Mouse (Mus musculus): ENCODE data around the gene Lpcat2.

Gene Lpcat2

DNA sequence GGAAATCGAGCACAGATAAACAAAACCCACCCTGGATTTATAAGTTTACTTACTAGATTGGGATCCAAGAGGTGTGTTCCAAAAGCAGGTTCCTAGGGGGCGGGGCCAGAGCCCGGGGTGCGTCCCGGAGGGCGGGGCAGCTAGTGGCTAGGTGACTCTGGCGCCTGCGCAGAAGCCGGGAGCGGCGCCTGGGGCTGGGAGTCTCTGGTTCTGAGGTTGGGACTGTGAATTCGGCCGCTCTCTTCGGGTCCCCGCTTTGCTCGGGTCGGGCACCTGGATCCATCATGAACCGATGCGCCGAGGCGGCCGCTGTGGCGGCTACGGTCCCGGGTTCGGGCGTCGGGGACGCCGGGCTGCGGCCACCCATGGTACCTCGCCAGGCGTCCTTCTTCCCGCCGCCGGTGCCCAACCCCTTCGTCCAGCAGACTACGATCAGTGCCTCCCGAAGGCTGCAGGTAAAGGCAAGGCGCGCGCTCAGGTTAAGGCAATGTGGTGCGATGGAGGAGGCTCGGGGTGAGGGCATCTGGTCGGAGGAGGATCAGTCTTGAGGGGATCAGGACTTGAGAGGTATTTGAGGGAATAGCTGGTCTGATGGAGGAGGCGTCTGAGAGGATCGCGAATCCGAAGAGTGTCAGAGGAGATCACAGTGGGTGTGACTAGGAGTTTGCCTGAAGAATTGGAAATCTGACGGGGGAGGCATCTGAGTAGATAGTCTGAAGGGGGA lies at the start of gene Lpcat2:
Gene Lpcat2, plus strand, starts transcription at position 169 of the 724 bp plus-strand sequence.
- peak; percentile 68 for DNase-seq (ENCODE audit: low read depth, low spot score)

DNA sequence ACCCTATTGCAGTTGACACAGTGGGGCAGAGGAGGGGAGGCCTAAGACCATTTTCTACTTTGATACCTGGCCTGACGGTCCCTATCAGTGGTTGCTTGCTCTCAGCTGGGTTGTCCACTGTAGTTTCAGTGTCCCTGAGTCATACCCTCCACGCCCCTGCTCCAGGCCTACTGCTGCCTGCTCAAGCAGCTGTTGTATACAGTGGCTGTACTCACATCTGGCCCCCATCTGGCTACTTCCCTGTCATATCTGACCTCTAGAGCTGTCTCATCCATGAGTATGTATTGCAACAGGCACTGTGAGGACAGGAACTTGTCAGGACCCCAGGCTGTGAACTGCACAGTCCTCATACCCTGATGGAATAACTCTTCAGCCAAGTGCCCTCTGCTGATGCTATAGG lies 42.4 kb upstream of the Lpcat2 start:
- no peak for DNase-seq (ENCODE audit: low read depth, low spot score)

DNA sequence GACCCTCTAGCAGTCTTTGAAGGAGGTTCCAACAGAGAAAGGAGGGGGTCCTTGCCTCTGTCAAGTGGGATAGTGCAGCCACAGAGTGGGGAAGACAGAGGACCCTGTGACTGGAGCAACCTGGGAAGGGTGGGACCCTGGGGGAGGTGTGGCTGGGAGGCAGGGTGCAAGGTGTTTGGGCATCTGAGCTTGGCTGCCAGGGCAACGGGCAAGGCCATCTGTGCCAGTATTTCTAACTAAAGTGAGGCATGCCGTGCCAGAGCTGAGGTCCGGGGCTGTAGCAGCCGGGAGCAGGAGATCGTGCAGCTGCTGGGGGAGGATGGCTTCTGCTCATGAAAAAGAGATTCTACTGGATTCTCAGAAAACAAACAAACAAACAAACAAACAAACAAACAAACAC lies 39.5 kb upstream of the Lpcat2 start:
- DNase-seq (ENCODE audit: low read depth, low spot score), result no peak

DNA sequence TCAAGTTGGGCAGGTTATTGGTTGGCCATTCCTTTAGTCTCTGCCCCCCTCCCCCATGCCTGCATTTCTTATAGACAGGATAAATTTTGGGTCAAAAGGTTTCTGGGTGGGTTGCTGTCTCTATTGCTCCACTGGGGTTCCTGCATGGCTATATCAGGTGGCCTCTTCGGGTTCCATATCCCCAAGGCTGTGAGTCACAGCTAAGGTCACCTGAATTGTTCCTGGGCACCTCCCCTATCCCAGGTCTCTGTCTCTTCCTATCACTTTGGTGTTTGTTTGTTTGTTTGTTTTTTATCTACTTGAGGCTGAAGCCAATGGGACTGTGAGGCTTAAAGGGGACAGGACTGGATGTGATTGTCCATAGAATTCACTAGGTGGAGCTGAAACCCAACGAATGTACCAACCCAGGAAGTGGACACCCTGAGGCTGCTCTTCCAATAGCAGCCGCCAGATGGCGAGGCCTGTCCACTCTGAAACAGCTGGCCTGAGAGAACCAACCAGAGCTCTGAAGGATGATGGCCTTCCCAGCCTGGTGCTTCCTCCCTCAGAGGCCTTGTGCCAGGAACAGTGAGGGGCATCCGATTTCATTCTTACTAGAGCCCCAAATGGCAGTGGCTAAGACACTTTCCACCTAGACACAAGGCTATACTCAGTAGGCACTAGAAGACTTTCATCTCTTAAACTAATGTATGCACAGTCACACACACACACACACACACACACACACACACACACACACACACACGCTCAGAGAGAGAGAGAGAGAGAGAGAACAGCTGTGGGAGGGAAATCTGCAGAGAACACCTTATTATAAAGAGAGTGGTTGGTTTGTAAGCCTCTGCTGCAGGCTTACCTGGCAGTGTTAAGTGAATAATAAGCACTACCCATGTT lies 37.0 kb upstream of the Lpcat2 start:
- DNase-seq (ENCODE audit: low read depth, low spot score), result peak; percentile 90

DNA sequence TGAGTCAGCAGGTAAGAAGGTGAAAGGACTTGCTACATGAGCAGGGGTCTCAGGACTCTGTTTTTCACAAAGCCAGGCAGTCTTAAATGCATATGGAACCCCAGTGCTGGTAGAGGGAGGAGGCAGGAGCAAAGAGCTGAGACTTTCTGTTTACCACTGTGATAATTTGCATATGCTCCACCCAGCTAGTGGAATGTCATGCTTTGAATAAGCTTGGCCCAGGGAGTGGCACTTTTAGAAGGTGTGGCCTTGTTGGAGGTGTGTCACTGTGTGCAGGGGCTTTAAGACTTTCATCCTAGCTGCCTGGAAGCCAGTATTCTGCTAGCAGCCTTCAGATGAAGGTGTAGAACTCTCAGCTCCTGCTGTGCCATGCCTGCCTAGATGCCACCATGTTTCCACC lies 34.0 kb upstream of the Lpcat2 start:
- no peak for DNase-seq (ENCODE audit: low read depth, low spot score)

DNA sequence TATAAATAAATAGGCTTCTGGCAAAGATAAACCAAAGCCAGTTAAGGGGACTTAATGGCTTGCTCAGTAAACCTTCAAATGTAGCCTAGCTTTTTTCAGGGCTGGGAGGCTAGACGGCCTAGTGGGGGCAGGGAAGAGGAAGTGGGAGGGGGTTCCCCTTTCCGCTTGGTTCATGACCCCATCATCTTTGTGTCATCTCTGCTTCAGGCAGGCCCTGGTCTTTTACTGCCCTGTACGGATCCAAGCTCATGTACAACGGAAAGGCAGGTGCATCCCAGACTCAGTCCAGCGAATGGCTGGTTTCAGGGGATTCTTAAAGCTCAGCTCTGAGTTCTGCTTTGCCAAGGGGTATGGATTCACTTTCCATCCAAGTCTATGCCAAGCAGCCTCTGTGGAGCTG lies 32.8 kb upstream of the Lpcat2 start:
- DNase-seq (ENCODE audit: low read depth, low spot score), result no peak

DNA sequence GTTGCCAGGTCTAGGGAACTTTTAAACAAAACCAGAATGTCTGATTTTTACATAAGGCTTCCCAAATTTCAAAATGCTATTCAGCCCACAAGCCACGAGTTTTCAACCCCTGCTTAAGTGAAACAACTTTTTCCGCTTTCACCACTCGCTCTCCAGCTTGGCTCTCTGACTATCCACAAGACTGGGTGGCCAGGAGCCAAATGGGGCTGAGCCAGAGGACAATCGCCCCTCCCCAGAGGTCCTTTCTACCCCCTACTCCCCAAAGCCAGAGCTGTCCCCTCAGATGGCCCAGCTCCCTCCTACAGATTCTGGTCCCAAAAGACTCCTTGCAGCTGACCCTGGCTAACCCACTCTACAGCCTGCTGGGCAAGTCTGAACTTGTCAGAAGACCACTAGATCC lies 29.1 kb upstream of the Lpcat2 start:
- no peak for DNase-seq (ENCODE audit: low read depth, low spot score)

DNA sequence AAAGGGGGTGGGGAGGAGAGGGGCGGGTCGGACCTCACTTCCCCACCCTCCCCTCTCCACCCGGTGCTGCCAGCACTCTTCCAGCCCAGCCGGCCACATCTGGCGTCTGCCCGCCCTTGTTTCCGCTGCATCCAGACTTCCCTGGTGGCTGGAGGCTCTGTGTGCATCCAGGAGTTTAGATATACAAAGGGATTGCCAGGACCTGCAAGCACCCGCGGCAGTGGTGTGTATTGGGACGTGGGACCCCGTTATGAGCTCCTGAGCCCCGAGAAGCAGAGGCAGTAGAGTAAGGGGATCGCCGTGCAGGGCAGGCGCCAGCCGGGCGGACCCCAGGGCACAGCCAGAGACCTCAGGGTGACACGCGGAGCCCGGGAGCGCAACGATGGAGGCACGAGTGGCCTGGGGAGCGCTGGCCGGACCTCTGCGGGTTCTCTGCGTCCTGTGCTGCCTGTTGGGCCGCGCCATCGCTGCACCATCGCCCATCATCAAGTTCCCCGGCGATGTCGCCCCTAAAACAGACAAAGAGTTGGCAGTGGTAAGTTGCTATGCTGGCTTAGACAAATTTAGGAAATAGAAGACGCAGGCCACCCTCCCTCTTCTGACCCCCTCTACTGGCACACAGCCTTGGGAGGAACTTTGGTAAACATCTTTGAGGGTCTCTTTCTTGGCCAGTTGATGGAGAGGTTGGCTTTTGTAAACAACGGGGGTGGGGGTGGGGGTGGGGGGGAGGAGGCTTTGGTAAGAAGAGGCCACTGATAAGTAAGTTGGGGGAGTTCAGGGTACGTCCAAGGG lies 27.7 kb upstream of the Lpcat2 start, which contains the start of gene Mmp2:
Gene Mmp2, plus strand, starts transcription at position 49 of the 792 bp plus-strand sequence.
- DNase-seq (ENCODE audit: low read depth, low spot score), result no peak

DNA sequence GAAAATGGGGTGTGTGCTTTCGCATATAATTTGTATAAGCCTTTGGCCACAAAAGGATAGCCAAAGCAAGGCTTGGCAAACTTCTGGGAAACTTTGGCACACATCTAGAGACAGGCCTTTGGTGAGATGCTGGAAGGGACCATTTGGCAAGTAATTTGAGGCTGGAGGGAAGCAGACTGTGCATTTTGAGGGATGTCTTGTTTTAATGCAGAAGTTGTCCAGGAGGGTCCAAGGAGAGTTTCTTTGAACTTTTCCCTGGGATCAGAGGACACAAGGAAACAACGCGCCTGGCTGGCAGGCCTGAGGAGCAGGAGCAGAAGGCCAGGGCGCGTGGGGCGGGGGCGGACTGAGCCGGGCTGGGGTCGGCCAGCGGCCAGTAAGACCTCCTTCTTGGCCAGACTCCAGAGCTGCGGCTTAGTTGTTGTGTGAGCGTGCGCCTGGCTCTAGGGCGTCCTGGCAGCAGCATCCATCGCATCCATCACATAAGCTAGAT lies 26.8 kb upstream of the Lpcat2 start:
- DNase-seq (ENCODE audit: low read depth, low spot score), result no peak

DNA sequence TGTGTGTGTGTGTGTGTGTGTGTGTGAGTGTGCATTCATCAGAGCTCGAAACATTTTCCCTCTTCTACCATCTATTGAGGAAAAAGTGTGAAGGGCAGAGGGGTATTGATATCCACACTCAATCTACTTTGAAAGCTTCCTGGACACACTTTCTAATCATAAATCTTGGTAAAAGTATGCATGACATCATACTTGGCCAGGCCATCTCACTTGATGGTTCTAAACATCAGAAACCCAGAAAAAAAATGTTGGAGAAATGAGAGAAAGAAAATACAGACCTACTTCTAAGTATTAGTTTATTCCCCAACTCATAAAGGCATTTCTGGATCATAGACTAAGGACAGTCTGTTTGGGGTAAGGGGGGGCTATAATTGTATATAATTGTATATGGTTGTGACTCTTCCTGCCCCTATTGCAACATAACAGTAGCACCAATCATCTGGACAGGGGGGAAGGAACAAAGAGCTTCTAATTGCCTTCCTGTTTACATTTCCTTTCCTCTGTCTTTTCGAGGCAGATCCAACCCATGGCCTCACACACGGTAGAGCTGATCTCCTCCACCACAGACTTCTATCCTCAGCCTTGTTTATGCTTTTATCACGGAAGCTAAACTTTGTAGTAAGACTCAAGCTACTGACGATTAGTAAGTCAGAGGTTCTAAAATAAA lies 20.9 kb upstream of the Lpcat2 start:
- DNase-seq (ENCODE audit: low read depth, low spot score), result no peak

DNA sequence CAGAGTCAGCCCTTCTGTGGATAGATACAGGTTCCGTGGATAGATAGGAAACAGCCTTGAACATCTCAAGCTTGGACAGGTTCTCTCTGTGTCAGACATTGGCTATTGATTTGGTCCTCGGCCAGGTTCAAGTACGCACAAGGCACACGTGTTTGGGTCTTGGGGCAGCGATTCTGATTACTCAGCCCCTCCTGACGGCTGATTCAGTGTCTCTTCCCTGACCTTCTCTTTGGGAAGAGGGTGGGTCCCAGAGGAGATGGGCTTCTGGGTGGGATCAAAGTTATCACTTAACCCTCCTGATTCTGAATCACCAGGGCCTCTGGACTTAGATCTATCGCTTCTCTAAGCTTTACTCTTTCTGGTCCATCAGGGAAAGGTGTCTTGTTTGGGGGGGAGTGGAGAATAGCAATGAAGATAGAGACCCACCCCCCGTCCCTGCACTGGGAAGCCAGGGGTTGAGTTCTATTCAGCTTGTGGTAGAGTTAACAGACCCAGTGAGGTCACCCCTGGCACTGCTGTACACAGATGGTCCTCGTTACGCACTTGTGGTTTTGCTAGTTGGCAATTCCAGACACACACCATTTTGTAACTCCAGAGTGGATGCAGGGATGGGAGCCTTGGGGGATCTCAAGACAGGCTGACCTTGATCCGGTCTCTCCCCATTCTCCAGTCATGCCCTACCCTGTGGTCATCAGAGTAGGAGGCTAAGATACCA lies 20.2 kb upstream of the Lpcat2 start:
- DNase-seq (ENCODE audit: low read depth, low spot score), result no peak

DNA sequence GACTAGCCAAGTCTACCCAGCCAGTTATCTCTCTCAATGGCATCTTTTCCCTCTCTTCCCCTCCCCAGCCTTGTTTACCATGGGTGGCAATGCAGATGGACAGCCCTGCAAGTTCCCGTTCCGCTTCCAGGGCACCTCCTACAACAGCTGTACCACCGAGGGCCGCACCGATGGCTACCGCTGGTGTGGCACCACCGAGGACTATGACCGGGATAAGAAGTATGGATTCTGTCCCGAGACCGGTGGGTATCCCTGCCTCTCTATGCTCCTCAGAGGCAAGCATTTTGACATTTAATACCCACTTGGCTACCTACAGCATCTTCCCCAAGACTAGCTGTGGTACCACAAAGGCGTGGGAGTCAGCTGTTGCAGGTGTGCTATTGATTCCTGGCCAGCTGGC lies 19.2 kb upstream of the Lpcat2 start:
- no peak for DNase-seq (ENCODE audit: low read depth, low spot score)

DNA sequence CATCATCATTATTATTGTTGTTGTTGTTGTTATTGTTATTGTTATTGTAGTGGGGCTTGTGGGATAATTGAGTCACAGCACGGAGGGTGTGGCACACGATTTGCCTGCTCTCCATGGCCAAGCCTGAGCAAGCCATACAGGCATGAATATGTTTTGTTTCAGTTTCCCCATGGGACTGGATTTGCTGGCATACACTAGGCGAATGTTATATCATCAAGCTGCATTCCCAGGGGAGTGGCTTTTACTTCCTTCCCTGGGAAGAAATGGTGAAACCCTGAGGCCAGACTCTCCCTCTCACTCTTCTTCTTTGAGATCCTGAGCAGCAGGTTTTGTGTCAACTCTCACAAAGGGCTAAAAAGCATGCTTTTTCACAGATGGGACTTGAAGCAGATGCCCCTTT lies 16.5 kb upstream of the Lpcat2 start:
- no peak for DNase-seq (ENCODE audit: low read depth, low spot score)

DNA sequence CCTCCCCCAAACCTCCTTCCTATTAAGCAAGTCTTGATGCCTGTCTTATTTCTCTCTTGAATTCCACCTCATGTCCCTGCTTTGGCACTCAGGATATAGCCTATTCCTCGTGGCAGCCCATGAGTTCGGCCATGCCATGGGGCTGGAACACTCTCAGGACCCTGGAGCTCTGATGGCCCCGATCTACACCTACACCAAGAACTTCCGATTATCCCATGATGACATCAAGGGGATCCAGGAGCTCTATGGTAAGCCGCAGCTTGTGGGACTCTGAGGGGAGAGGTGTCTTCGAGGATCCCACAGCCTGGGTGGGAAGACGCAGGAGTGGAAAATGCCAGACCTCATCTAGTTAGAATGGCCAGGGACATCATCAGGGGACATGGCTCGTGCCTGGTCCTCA lies 16.0 kb upstream of the Lpcat2 start:
- no peak for DNase-seq (ENCODE audit: low read depth, low spot score)

DNA sequence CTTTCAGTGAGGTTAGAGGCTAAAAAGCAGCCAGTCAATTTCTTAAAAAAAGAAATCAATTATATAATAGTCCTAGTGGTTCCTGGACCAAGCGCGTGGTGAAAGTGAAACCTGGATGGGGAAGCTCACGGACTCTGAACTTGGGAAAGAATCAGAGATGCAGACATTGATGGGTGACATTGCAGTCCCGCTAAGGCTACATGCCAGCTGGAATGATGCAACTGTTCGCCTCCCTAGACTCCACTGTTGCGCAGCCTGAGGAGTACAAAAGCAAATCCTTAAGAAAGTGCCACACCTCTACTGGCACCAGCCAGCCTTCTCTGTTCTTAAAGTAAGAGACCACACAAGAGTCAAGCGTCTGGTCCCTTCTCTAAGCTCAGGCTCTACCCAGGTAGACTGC lies 15.3 kb upstream of the Lpcat2 start:
- no peak for DNase-seq (ENCODE audit: low read depth, low spot score)

DNA sequence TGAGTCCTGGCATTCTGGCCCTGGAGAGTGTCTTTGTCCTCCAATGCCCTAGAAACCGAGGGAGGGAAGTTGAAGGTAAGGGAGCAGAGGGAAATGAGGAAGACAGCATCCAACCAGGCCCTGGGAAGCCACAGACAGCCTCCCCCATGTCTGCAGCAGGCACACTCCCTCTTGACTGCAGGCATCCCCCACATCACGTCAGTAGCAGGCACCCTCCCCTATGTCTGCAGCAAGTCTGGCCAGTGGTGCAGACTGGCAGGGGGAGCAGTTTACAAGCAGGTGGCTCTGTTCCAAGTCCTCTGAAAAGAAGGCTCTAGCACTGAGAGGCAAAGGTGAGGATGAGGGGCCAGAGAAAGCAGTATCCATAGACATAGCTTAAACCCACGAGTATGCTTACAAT lies 8.5 kb upstream of the Lpcat2 start:
- no peak for DNase-seq (ENCODE audit: low read depth, low spot score)

DNA sequence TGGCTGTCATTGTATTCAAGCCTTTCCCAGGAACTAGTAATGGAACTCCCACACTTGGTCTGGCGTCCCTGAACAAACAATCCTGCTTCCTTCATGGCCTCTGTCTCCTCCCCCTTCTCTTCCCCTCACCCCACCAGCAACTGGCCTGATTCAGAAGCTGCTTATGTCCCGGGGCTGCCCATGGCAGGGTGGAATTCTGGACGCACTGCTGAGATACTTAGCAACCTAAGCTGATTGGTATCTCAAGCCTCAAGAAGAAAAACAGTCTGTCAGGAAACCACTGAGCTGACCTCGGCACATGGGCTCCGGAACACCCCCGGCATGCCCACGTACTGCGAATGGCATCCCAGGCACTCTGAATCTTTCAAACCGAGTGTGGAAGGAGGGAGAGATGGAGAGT lies 7.8 kb upstream of the Lpcat2 start:
- DNase-seq (ENCODE audit: low read depth, low spot score), result peak; percentile 77

DNA sequence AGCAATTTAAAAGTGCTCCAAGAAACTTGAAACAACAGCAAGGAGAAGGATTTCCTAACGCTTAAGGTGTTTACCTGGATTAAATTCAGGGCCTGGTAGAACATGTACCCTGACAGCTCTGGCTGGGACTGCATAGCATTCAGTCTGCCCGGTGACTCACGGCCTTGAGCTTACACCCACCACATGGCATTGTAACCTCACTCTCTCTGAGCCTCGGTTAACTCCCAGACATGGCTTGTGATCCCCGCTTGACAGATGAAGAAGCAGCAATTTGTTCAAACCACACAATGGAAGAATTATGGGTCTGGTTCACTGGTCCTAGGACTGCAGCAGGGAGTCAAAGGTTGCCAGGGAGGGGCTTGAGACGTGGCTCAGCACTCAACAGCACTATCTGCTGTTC lies 5.9 kb upstream of the Lpcat2 start:
- DNase-seq (ENCODE audit: low read depth, low spot score), result no peak

DNA sequence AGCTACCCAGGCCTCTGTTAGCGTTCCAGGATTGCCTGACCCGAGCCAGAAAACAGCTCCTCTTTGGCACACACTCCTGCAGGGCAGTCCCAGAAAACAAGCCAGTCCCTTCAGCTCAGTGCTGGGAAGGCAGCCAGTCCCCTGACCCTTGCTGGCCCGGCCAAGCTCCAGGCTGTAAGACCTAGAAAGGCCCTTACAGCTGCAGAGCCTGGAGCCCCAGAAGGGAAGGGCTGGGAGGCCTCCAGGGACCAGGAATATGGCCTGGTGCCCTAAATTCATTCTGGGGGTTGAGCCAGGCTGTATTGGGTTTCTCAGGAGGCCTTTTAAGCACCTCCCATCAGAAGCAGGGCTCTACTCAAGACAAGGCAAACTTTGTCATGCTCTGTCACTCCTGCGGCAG lies 4.9 kb upstream of the Lpcat2 start:
- no peak for DNase-seq (ENCODE audit: low read depth, low spot score)

DNA sequence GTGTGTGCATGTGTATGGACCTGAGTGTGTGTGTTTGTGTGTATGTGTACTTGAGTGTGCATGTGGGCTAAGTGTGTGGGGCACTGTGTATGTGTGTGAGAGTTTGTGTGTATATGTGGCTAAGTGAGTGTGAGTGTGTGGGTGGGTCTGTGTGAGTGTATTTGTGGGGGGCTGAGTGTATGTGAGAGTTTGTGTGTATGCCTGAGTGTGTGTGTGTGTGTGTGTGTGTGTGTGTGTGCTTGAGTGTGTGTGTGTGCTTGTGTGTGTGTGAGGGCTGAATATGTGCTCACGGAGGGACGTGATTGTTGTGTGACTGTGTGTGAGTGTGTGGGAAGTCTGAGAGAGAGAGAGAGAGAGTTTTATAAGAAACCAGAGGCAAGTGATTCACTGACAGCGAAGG lies 3.8 kb upstream of the Lpcat2 start:
- DNase-seq (ENCODE audit: low read depth, low spot score), result no peak
